Mouse (Mus musculus) R1 (cell line): Measurements from ENCODE around the gene Chit1.

Experiments used
- DNase-seq: peaks from one replicate; pipeline ENCODE4 v3.0.0-alpha.2; 2018; ENCODE audit warnings: low read depth, low spot score

Gene Chit1

GRCm38 (mm10) chr1:134079477-134080163 lies 31.4 kb upstream of the Chit1 start:
- DNase-seq: peak; percentile 24

DNA sequence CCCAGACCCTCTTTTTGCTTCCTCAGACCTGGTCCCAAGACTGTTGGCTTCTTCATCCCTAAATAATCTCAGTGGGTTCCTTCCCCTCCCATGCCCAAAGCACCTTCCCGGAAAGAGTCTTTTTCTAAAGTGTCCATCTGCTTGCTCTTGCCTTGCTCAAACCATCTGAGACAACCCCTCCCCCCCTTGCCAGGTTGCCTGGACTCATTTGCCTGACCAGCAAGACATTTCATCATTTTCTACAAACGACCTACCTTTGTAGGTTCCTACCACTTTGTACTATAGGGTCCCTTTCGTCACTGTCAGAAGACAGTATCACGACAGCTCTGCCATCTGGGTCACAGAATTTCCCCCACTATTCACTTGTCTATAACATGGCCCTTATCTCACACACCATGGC lies 30.6 kb upstream of the Chit1 start:
- no peak for DNase-seq

DNA sequence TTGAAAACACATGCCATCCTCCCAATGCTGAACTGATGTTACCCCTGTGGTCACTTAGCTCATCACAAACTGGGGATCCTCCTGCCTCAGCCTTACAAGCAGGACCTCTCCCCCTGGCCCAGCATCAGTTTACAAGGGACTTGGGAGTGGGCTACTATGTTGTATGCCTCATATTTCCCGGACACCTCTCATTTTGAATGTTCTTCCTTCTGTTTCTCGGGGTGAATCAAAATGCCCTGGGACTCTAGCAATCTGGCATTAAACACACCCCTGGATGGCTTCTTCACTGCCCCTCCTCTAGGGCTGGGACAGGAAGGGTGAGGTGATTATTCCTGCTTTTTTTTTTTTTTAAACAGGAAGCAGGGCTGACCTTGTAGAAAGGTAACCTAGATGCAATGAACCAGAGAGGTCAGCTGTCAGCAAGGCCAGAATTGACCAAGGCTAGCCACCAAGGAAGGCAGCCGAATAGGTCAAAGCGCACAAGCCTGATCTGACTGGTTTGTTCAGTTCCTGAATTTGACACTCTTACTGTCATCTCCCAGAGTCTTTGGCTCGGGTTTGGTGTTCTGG lies 30.1 kb upstream of the Chit1 start:
- no peak for DNase-seq

DNA sequence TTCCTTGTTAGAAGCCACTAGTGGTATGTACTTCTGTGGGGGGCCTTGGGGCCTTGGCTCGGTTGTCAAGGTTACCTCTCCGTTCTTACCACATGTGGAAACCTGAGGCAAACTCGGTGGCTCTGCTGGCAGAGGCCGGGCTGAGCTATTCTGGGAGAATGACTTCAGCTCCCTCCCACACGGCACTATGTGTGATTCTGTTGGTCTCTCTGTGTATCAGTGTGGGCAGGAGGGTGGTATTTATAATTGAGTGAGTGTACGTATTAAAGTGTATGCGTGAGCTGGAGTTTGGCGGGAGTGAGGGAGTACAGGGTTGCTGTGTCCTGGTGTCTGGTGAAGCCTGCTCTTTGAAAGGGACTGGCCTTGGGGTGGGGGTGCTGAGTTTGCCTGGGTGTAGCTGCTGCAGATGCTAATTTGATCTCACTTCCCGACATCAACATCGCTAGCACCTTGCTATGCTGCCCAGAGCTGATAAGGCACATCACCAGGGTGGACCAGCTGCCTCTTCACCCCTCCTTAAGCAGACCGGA lies 28.0 kb upstream of the Chit1 start:
- DNase-seq: peak; percentile 39

DNA sequence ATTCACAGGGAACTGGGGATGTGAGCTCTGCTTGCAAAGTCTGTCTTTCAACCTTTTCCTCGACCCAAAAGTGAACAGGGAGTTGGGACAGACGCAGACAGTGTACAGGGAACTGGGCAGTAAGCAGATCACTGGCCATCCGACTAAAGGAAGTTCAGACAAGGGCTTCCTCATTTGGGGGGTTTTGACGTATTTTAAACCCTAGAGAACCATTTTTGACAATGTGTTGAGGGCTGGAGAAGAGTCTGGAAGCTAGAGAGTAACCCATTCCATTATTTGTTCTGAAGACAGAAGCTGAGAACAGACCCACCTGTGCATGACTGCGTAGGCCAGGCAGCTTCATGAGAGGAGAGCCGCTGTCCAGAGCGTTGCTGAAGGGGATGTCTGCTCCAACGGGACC lies 27.4 kb upstream of the Chit1 start:
- DNase-seq: no peak

GRCm38 (mm10) chr1:134084128-134084527 lies 26.9 kb upstream of the Chit1 start:
- no peak for DNase-seq

- peak; percentile 56 for DNase-seq
Measured at GRCm38 (mm10) chr1:134086017-134086416, 25.0 kb upstream of the Chit1 start.

DNA sequence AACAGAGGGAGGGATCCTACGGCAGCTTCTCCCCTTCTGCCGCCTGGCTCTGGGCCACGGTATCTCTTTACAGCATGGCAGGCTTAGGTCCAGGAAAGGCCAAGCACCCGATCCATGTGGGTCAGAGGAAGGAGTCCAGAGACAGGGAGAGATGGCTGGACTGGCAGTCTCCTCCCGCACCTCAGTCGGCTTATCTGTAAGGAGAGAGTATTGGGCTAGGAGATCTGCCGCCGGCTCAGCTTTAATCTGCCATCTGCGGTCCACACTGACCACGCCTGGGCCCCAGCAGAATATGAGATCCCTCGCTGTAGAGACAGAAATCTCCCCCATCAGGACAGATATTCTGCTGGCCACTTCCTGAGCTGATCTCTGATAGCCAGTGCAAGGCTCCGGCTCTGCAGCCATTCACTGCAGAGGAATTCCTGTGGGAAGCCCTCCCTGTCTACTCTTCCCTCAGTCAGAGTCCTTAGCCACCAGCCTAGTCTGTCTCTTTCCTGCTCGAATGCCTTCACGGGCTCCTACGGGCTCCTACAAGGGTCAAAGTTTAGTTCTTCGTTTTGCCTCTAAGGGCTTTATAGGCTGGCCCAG lies 24.1 kb upstream of the Chit1 start:
- DNase-seq: no peak

GRCm38 (mm10) chr1:134089074-134089473 lies 22.0 kb upstream of the Chit1 start:
- no peak for DNase-seq

- DNase-seq: no peak
Measured at GRCm38 (mm10) chr1:134091851-134092250, 19.2 kb upstream of the Chit1 start.

- no peak for DNase-seq
Measured at GRCm38 (mm10) chr1:134092368-134092767, 18.7 kb upstream of the Chit1 start.

DNA sequence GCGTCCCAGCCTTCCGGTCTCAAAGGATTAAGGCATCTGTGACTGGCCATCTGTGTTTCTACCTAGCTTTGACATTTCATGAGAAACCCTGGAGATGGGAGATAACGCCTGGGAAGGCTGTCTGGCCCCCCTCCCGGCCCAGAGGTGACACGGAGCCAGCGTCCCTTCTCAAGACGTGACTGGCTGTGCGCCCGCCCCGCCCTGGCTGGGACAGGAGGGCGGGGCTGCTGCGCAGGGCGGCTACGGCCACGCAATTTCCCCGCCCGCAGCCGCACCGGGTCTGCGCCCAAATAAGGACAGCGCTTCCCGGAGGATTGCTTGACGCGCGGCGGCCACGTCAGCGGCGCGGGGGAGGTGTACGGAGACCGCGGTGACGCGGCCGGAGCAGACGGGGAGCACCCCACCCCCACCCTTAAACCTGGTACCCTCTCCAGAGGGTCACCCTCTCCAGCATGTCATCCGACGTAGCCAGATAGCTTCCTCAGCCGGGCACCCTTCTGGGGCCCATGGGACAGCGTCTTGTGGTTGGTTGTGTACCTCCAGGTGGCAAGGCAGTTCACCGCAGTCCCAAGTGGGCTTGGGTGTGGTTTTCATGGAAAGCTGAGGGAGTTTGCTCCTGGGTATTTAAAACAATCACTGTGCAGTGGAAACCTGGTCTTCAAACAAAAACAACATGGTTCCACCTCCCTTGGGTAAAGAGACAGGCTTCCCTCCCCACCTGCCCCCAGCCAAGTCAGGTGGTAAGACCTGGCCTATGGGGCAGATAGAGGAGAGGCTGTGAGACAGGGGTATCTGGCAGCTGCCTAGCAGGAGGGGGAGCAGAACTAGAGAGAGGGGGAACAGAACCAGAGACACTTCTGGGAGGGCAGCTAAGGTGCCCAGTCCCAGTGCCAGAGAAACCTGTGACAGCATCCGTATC lies 17.9 kb upstream of the Chit1 start:
- DNase-seq: peak; percentile 82

DNA sequence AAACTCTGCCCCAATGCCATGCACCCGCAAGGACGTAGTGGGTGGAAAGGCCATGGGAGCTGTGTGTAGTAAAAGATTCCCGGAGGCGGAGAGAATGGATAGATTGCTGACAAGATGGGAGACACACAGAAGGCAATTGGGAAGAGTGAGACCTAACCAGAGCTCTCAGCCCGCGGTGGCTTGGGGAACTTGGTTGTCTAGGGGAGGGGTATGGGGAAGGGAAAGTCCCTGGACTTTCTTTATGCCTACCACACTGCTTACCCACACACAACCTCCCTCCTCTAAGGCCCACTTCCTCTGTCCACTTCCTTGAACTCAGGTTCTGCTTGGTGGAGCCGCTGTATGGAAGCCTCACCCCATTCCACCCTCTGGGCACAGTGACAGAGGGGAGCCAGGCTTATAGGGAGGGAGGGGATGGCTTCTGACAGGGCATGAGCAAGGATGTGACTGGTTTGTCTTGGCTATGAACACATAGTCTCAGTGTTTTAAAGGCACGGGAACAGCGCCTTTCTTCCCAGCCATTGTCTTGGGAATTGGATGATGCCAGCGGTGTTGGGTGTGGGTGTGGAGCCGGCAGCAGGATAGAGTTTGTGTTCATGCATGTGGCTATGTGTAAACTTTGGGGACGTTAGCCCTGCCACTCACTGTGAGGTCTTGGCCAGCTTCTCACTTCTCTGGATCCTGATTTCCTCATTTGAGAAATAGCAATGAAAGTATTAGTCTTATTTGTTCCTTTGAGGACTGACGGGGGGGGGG lies 17.1 kb upstream of the Chit1 start:
- DNase-seq: no peak

- no peak for DNase-seq
Measured at GRCm38 (mm10) chr1:134095033-134095612, 15.9 kb upstream of the Chit1 start.

DNA sequence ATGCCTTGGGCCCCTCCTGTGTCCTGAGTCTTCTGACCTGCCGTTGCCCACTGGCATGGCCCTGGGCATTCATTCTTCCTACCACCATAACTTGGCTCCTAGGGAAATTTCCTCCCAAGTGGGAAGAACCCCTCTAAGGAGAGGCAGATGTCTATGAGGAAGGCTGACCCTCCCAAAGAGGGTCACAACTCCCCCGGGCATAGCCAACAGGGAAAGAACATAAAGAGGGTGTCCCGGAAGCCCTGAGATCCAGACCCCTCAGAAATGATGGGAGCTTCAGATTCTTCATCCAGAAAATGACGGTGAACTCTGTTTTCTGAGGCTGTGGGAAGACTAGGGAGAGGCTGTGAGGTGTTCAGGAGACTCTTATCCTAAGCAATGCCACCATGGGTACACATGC lies 15.3 kb upstream of the Chit1 start:
- no peak for DNase-seq

DNA sequence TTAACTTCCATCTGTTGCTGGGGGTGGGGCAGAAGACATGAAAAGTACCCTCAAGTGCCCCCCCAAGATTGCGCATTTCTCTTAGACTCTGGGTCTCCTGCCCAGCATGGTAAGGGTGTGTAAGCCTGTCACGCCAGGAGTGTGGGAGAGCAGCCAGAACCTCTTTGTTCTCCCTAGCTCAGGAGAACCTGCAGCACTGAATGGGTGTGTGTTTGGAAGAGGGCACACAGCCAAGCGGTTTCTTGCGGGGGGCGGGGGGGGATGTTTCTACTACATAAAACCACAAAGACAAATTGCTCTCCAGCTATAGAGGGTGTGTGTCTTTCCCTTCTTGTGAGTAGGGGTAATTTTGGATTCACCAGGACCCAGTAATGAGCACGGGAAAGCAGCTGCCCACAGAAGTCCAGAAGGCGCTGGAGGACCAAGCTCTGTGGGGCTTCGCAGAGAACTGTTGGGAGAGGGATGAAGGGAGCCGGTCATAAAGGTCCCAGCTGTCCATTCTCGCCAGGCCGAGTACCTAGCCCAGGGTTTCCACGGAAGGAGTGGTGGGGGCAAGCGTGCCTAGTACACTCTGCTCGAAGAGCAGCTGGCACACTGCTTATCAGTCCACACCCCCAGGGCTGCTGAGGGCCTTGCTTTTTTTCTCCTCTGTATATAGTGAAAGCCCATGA lies 14.6 kb upstream of the Chit1 start:
- DNase-seq: no peak

GRCm38 (mm10) chr1:134097080-134097855 lies 13.8 kb upstream of the Chit1 start:
- no peak for DNase-seq

GRCm38 (mm10) chr1:134097956-134098725 lies 12.9 kb upstream of the Chit1 start:
- DNase-seq: no peak
